ENCODE assay signal across 15 mouse cellular contexts in the genomic region with DNA sequence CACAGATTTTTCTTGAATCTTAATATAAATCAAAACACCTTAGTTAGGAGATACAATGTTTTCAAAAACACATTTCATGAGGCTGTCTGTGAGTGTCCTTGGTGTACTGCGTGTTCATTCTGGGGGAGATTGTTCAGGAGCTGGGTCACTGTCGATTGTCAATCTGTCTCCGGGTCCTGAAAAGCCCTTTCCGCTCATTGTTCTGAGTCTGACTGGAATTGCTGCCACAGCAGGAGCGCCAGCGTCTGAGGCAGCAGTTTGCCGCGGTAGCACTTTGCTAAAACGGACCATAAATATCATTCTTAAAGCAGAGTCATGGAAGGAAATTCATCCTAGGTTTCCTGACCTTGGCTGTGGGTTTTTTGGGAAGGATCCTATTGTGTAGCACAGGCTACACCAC. TPM values are rescaled to one million over a fixed set of nuclear protein-coding genes. Genes with fewer than 3 reads are reported as not detected.
DNase-seq lines count a peak whose midpoint lies in the region; ATAC-seq and TF ChIP-seq lines count a peak whose summit lies in the region.
"Had no signal": no experiment of that assay in that cellular context is flagged by ENCODE, and none has a peak within 500 bp of the region (broad histone marks: within the 10 kb centered on the region; RNA-seq: fewer than 3 reads in every experiment).

No protein-coding gene starts in this region.

- peak overlapping the region; percentile 17; the same call in 1 of the 2 replicates for H3K27ac ChIP-seq in cerebellum, adult 2 months (ENCODE audit: insufficient read depth, low read length)
- peak overlapping the region; percentile 48 for H3K27ac ChIP-seq in liver, postnatal 0 days (ENCODE audit: low read depth)
- peak overlapping the region; percentile 61 for H3K27ac ChIP-seq in heart, postnatal 0 days (ENCODE audit: low read depth)
- H3K27ac ChIP-seq: forebrain, embryonic 10.5 days had no signal

- no peak for TF ChIP-seq EP300 in liver, postnatal 0 days (IDR thresholded peaks at IDR 0.05; ENCODE audit: low read depth)
- TF ChIP-seq EP300 in heart, postnatal 0 days (IDR thresholded peaks at IDR 0.05; ENCODE audit: low read depth), result no peak

- WGBS in cerebellum, adult 2 months, result 23% methylated on average over 9 of the region's 9 CpGs
- WGBS in liver, postnatal 0 days (ENCODE audit: insufficient replicate concordance), result 31% methylated on average over 9 of the region's 9 CpGs
- 43% methylated on average over 9 of the region's 9 CpGs for WGBS in heart, postnatal 0 days

- DNase-seq in cerebellum, adult 2 months, result peak in 1 of 2 experiments; percentile 33
- no peak for DNase-seq in cerebellum, postnatal 4 days (ENCODE audit: low spot score in 2 of 2)
- DNase-seq in liver, postnatal 0 days, result no peak
- DNase-seq in liver, result no peak
- DNase-seq in heart, postnatal 0 days (ENCODE audit: low spot score), result peak; percentile 37
- peak; percentile 12 to 35 for DNase-seq in kidney, postnatal 4 days
- no peak for DNase-seq in layer of hippocampus, postnatal 14 days (ENCODE audit: low spot score in 2 of 2)
- no peak for DNase-seq in spleen, postnatal 4 days (ENCODE audit: low spot score in 2 of 2)
- DNase-seq: B cell, adult 2 months had no signal

- H3K4me2 ChIP-seq in liver, postnatal 0 days (ENCODE audit: low read depth, low read length), result no peak overlapping the region
- H3K4me2 ChIP-seq in heart, postnatal 0 days (ENCODE audit: low read depth, low read length), result no peak overlapping the region

- H3K4me3 ChIP-seq in cerebellum, adult 2 months (replicated peaks; ENCODE audit: insufficient read depth, low read depth, low read length), result no peak overlapping the region
- H3K4me3 ChIP-seq in liver, postnatal 0 days (ENCODE audit: low read depth, low read length), result no peak overlapping the region
- H3K4me3 ChIP-seq in heart, postnatal 0 days (ENCODE audit: low read depth, low read length), result no peak overlapping the region
- H3K4me3 ChIP-seq: forebrain, embryonic 10.5 days had no signal

- H3K36me3 ChIP-seq in liver, postnatal 0 days (replicated peaks; ENCODE audit: insufficient read depth, low read length), result no peaks in the 10 kb centered on the region
- H3K36me3 ChIP-seq in heart, postnatal 0 days (replicated peaks; ENCODE audit: control insufficient read depth, insufficient read depth, low read length), result no peaks in the 10 kb centered on the region
- H3K36me3 ChIP-seq: forebrain, embryonic 10.5 days had no signal

- H3K9me3 ChIP-seq in liver, postnatal 0 days (ENCODE audit: low read length), result no peaks in the 10 kb centered on the region
- H3K9me3 ChIP-seq in heart, postnatal 0 days (replicated peaks; ENCODE audit: control insufficient read depth, low read length), result no peaks in the 10 kb centered on the region
- H3K9me3 ChIP-seq: forebrain, embryonic 10.5 days had no signal

- no peak overlapping the region for H3K9ac ChIP-seq in liver, postnatal 0 days (replicated peaks)
- no peak overlapping the region for H3K9ac ChIP-seq in heart, postnatal 0 days (replicated peaks; ENCODE audit: low read depth, low read length)

- ATAC-seq in liver, postnatal 0 days, result 0 out of 2 replicates have a peak, but pooled peaks have one; percentile 21
- peak; percentile 30; the same call in 1 of the 2 replicates for ATAC-seq in heart, postnatal 0 days (ENCODE audit: insufficient read depth, low read depth)
- ATAC-seq: inflammation-experienced regulatory T-cells, adult 6 months; lung, postnatal 0 days had no signal

- no peak for TF ChIP-seq POLR2A in cerebellum, adult 2 months (IDR thresholded peaks at IDR 0.05; ENCODE audit: borderline replicate concordance, insufficient read depth, low read length)

- peaks cover 10% of the 10 kb centered on the region; the same call in 1 of the 2 replicates for H3K4me1 ChIP-seq in cerebellum, adult 2 months (ENCODE audit: control insufficient read depth, insufficient read depth, low read length)
- no peaks in the 10 kb centered on the region for H3K4me1 ChIP-seq in liver, postnatal 0 days (ENCODE audit: insufficient read depth)
- H3K4me1 ChIP-seq in heart, postnatal 0 days (ENCODE audit: control insufficient read depth, insufficient read depth), result no peaks in the 10 kb centered on the region

- H3K27me3 ChIP-seq in cerebellum, adult 2 months (ENCODE audit: control insufficient read depth, insufficient read depth, low read length), result no peaks in the 10 kb centered on the region
- no peaks in the 10 kb centered on the region for H3K27me3 ChIP-seq in liver, postnatal 0 days (ENCODE audit: insufficient read depth, low read length)
- no peaks in the 10 kb centered on the region for H3K27me3 ChIP-seq in heart, postnatal 0 days (ENCODE audit: control insufficient read depth, insufficient read depth, low read length)

- TF ChIP-seq CTCF in cerebellum, adult 2 months (IDR thresholded peaks at IDR 0.05; ENCODE audit: borderline replicate concordance, insufficient read depth, low read depth, low read length), result no peak
- TF ChIP-seq CTCF in liver, postnatal 0 days (IDR thresholded peaks at IDR 0.05; ENCODE audit: low read depth), result no peak
- no peak for TF ChIP-seq CTCF in heart, postnatal 0 days (IDR thresholded peaks at IDR 0.05; ENCODE audit: low read depth)

RNA-seq across cellular contexts. Expression of a gene that starts 19.3 kb away (rescaled TPM):
- polyA plus RNA-seq in cerebellum, adult 2 months (2012; rRNA removed), result 0.44 and 0.65 TPM in 2 replicates
- not detected in 2 replicates for polyA plus RNA-seq in liver, postnatal 0 days (2015; fragmentation: Nextera tagmentation; extraction: Ambion mirVana)
- total RNA-seq in heart, postnatal 0 days (2014; rRNA removed; ENCODE audit: low replicate concordance), result not detected in 2 replicates
- polyA plus RNA-seq in heart, postnatal 0 days (2015; fragmentation: Nextera tagmentation; extraction: Ambion mirVana), result not detected in 2 replicates
- total RNA-seq in layer of hippocampus, postnatal 14 days (2021), result not detected
- total RNA-seq: gastrocnemius, adult 18-20 months; left cerebral cortex, postnatal 14 days had no signal
- polyA plus RNA-seq: forebrain, embryonic 10.5 days; inflammation-experienced regulatory T-cells, adult 6 months; lung, postnatal 0 days; stomach, embryonic 16.5 days had no signal

RNA-seq across cellular contexts. Expression of a gene that starts 21.9 kb away (rescaled TPM):
- 37.8 and 39.9 TPM in 2 replicates for polyA plus RNA-seq in cerebellum, adult 2 months (2012; rRNA removed)
- polyA plus RNA-seq in liver, postnatal 0 days (2015; fragmentation: Nextera tagmentation; extraction: Ambion mirVana), result 0.39 and 0.55 TPM in 2 replicates
- 4.5 and 5.7 TPM in 2 replicates for total RNA-seq in heart, postnatal 0 days (2014; rRNA removed; ENCODE audit: low replicate concordance)
- polyA plus RNA-seq in heart, postnatal 0 days (2015; fragmentation: Nextera tagmentation; extraction: Ambion mirVana), result 6.9 and 7.9 TPM in 2 replicates
- total RNA-seq in layer of hippocampus, postnatal 14 days (2021), result 10 to 100 TPM; 28.4 to 32.8 TPM

RNA-seq across cellular contexts. Expression of a gene that starts 35.0 kb away (rescaled TPM):
- 63.3 and 67.1 TPM in 2 replicates for polyA plus RNA-seq in cerebellum, adult 2 months (2012; rRNA removed)
- 57.4 and 61.0 TPM in 2 replicates for polyA plus RNA-seq in liver, postnatal 0 days (2015; fragmentation: Nextera tagmentation; extraction: Ambion mirVana)
- total RNA-seq in heart, postnatal 0 days (2014; rRNA removed; ENCODE audit: low replicate concordance), result 53.6 and 96.9 TPM in 2 replicates
- polyA plus RNA-seq in heart, postnatal 0 days (2015; fragmentation: Nextera tagmentation; extraction: Ambion mirVana), result 115 and 126 TPM in 2 replicates
- total RNA-seq in layer of hippocampus, postnatal 14 days (2021), result 10 to 100 TPM; 75.4 to 80.2 TPM

RNA-seq across cellular contexts. Expression of a gene that starts 57.0 kb away (rescaled TPM):
- polyA plus RNA-seq in cerebellum, adult 2 months (2012; rRNA removed), result 7.0 and 7.2 TPM in 2 replicates
- 0.11 and 0.14 TPM in 2 replicates for polyA plus RNA-seq in liver, postnatal 0 days (2015; fragmentation: Nextera tagmentation; extraction: Ambion mirVana)
- not detected in 2 replicates for total RNA-seq in heart, postnatal 0 days (2014; rRNA removed; ENCODE audit: low replicate concordance)
- polyA plus RNA-seq in heart, postnatal 0 days (2015; fragmentation: Nextera tagmentation; extraction: Ambion mirVana), result 0.07 and 0.12 TPM in 2 replicates
- total RNA-seq in layer of hippocampus, postnatal 14 days (2021), result not detected
- total RNA-seq: left cerebral cortex, postnatal 14 days had no signal
- polyA plus RNA-seq: forebrain, embryonic 10.5 days; inflammation-experienced regulatory T-cells, adult 6 months had no signal

Comparison
In these comparisons a context has a peak if more than half of its experiments do, and no peak if none do; other contexts are left out.
1. DNase-seq: peak in heart, postnatal 0 days (single experiment) and kidney, postnatal 4 days (2 of 2); none in cerebellum, postnatal 4 days (0 of 2), liver, postnatal 0 days (single experiment), liver (single experiment), layer of hippocampus, postnatal 14 days (0 of 2) and spleen, postnatal 4 days (0 of 2).
2. Peak in every context shown above with its lines, with median percentiles within 50 percentile points of each other: H3K27ac ChIP-seq.